Mouse (Mus musculus) forebrain, embryonic 12.5 days (tissue): Measurements from ENCODE around the gene Dll3. TPM values are rescaled to one million over a fixed set of nuclear protein-coding genes. Genes with fewer than 3 reads are reported as not detected.
A peak's percentile ranks its signal among the peaks of the same experiment; 100 is the strongest.

ENCODE experiments used
- ATAC-seq: fragments of 200-750 bp; cut with Nextera tagmentation; 2 replicates; pipeline ENCODE4 v1.8.0; 2017; ENCODE audit warnings: moderate TSS enrichment; ENCODE audit not compliant: low FRiP score
- H3K27ac ChIP-seq: fragments of 300-500 bp; sonication (generic); 2 replicates; pipeline ENCODE4 v1.5.1; 2016; ENCODE audit warnings: mild to moderate bottlenecking
- H3K27me3 ChIP-seq: fragments of 300-500 bp; sonication (generic); 2 replicates; pipeline ENCODE4 v1.6.1; 2016; ENCODE audit warnings: mild to moderate bottlenecking
- H3K36me3 ChIP-seq: fragments of 300-500 bp; sonication (generic); replicated peaks from 2 replicates; pipeline ENCODE4 v1.6.1; 2016; ENCODE audit warnings: mild to moderate bottlenecking
- H3K4me1 ChIP-seq: fragments of 300-500 bp; sonication (generic); 2 replicates; pipeline ENCODE4 v1.6.1; 2016
- H3K4me2 ChIP-seq: fragments of 300-500 bp; sonication (generic); 2 replicates; pipeline ENCODE4 v1.6.1; 2016; ENCODE audit warnings: mild to moderate bottlenecking, moderate library complexity
- H3K4me3 ChIP-seq: fragments of 300-500 bp; sonication (generic); replicated peaks from 2 replicates; pipeline ENCODE4 v1.5.1; 2016; ENCODE audit warnings: mild to moderate bottlenecking
- H3K9ac ChIP-seq: fragments of 300-500 bp; sonication (generic); 2 replicates; pipeline ENCODE4 v1.6.1; 2016; ENCODE audit warnings: mild to moderate bottlenecking
- H3K9me3 ChIP-seq: fragments of 300-500 bp; sonication (generic); 2 replicates; pipeline ENCODE4 v1.6.1; 2016
- WGBS: fragments of 180-500 bp; shearing (Covaris S2); methylation state at CpG from one replicate; pipeline ENCODE4 v1.1.7; 2016; 5-methylcytosine and 5-hydroxymethylcytosine counted together
- polyA plus RNA-seq: library from polyadenylated mRNA; unstranded; fragments of >200 nt; fragmentation: Nextera tagmentation; extraction: Ambion mirVana; gene quantifications from 2 replicates; pipeline ENCODE4 v1.2.1, GENCODE M21; 2016

Dll3 gene
- polyA plus RNA-seq, 1 experiment from 2014 or later: 42.9 TPM

- WGBS: 6% methylated on average over 43 of the region's 43 CpGs
- Histone ChIP-seq H3K4me1 (peaks cover 59% of the 10 kb centered on the region), H3K4me3 (peak overlapping the region; percentile 48), H3K36me3 (peaks cover 9% of the 10 kb centered on the region; the same call in 1 of the 2 replicates), H3K9me3 (no peaks in the 10 kb centered on the region), H3K9ac (peak overlapping the region; percentile 39; the same call in 1 of the 2 replicates), H3K27ac (peak overlapping the region; percentile 65), H3K4me2 (peak overlapping the region; percentile 55), H3K27me3 (peaks cover 76% of the 10 kb centered on the region)
- ATAC-seq: no peak
Measured at GRCm38 (mm10) chr7:28298837-28299625, 3.0 kb downstream of the Dll3 start.

GRCm38 (mm10) chr7:28294481-28294880, 7.6 kb downstream of the Dll3 start:
- peak overlapping the region; percentile 82 for H3K4me2 ChIP-seq
- no peaks in the 10 kb centered on the region for H3K9me3 ChIP-seq
- under 1% methylated on average over 61 of the region's 63 CpGs for WGBS
- no peak overlapping the region for H3K27ac ChIP-seq
- peaks cover 95% of the 10 kb centered on the region for H3K27me3 ChIP-seq
- ATAC-seq: peak; percentile 47
- H3K9ac ChIP-seq: peak overlapping the region; percentile 58
- peak overlapping the region; percentile 53 for H3K4me3 ChIP-seq
- H3K36me3 ChIP-seq: peaks cover 9% of the 10 kb centered on the region; the same call in 1 of the 2 replicates
- peaks cover 39% of the 10 kb centered on the region for H3K4me1 ChIP-seq

GRCm38 (mm10) chr7:28290638-28291590, 11.1 kb downstream of the Dll3 start, which contains the start of gene Selenov:
Gene Selenov, minus strand, starts transcription at chr7:28291186.
- 1% methylated on average over 51 of the region's 52 CpGs for WGBS
- H3K4me3 ChIP-seq: peak within 1 kb of the TSS; percentile 26
- H3K9ac ChIP-seq: no peak within 1 kb of the TSS
- H3K4me1 ChIP-seq: peaks cover 39% of the 10 kb centered on the region
- no peak within 1 kb of the TSS for H3K27ac ChIP-seq
- peak; percentile 36 for ATAC-seq
- no peaks in the 10 kb centered on the region for H3K9me3 ChIP-seq
- H3K36me3 ChIP-seq: no peaks in the 10 kb centered on the region
- H3K4me2 ChIP-seq: peak within 1 kb of the TSS; percentile 48
- H3K27me3 ChIP-seq: peaks cover 78% of the 10 kb centered on the region

- H3K36me3 ChIP-seq: no peaks in the 10 kb centered on the region
- H3K4me1 ChIP-seq: peaks cover 39% of the 10 kb centered on the region
- no peak overlapping the region for H3K9ac ChIP-seq
- peaks cover 70% of the 10 kb centered on the region for H3K27me3 ChIP-seq
- ATAC-seq: 0 out of 2 replicates have a peak, but pooled peaks have one; percentile 10
- under 1% methylated on average over 16 of the region's 18 CpGs for WGBS
- peak overlapping the region; percentile 26 for H3K4me3 ChIP-seq
- no peak overlapping the region for H3K27ac ChIP-seq
- no peaks in the 10 kb centered on the region for H3K9me3 ChIP-seq
- H3K4me2 ChIP-seq: peak overlapping the region; percentile 48
Measured at GRCm38 (mm10) chr7:28290165-28290564, 11.9 kb downstream of the Dll3 start.

GRCm38 (mm10) chr7:28280630-28281029, 21.4 kb downstream of the Dll3 start:
- no peak overlapping the region for H3K9ac ChIP-seq
- 82% methylated on average over 7 of the region's 7 CpGs for WGBS
- H3K4me2 ChIP-seq: no peak overlapping the region
- peaks cover 12% of the 10 kb centered on the region for H3K4me1 ChIP-seq
- H3K27ac ChIP-seq: no peak overlapping the region
- H3K9me3 ChIP-seq: no peaks in the 10 kb centered on the region
- no peak overlapping the region for H3K4me3 ChIP-seq
- H3K27me3 ChIP-seq: no peaks in the 10 kb centered on the region
- H3K36me3 ChIP-seq: no peaks in the 10 kb centered on the region
- ATAC-seq: no peak

GRCm38 (mm10) chr7:28278279-28278652, 23.8 kb downstream of the Dll3 start:
- Histone ChIP-seq H3K27me3 (no peaks in the 10 kb centered on the region), H3K9ac (peak overlapping the region; percentile 81), H3K4me2 (peak overlapping the region; percentile 70), H3K4me3 (peak overlapping the region; percentile 66), H3K36me3 (peaks cover under 1% of the 10 kb centered on the region), H3K27ac (peak overlapping the region; percentile 83; the same call in 1 of the 2 replicates), H3K9me3 (no peaks in the 10 kb centered on the region), H3K4me1 (peaks cover 12% of the 10 kb centered on the region)
- WGBS: 92% methylated on average over 7 of the region's 7 CpGs
- no peak; the same call in 1 of the 2 replicates for ATAC-seq

- Histone ChIP-seq H3K27ac (peak within 1 kb of the TSS; percentile 83), H3K4me2 (peak within 1 kb of the TSS; percentile 70), H3K36me3 (peaks cover 6% of the 10 kb centered on the region), H3K9ac (peak within 1 kb of the TSS; percentile 81), H3K9me3 (no peaks in the 10 kb centered on the region), H3K4me1 (peaks cover 12% of the 10 kb centered on the region), H3K4me3 (peak within 1 kb of the TSS; percentile 66), H3K27me3 (no peaks in the 10 kb centered on the region)
- peak; percentile 80 for ATAC-seq
- WGBS: 3% methylated on average over 68 of the region's 68 CpGs
Measured at GRCm38 (mm10) chr7:28277615-28278278, 24.3 kb downstream of the Dll3 start, which contains the start of gene Eid2b. Gene Eid2b, plus strand, starts transcription at chr7:28277739.

- peak; percentile 25; the same call in 1 of the 2 replicates for ATAC-seq
- Histone ChIP-seq H3K27me3 (no peaks in the 10 kb centered on the region), H3K9ac (no peak overlapping the region), H3K4me2 (no peak overlapping the region; the same call in 1 of the 2 replicates), H3K27ac (no peak overlapping the region), H3K4me1 (peaks cover 12% of the 10 kb centered on the region), H3K9me3 (no peaks in the 10 kb centered on the region), H3K36me3 (peaks cover 11% of the 10 kb centered on the region), H3K4me3 (no peak overlapping the region)
- 63% methylated on average over 8 of the region's 8 CpGs for WGBS
Measured at GRCm38 (mm10) chr7:28277237-28277614, 24.8 kb downstream of the Dll3 start.

GRCm38 (mm10) chr7:28271761-28272160, 30.3 kb downstream of the Dll3 start:
- H3K36me3 ChIP-seq: peaks cover 38% of the 10 kb centered on the region
- H3K9ac ChIP-seq: no peak overlapping the region
- no peak for ATAC-seq
- H3K4me1 ChIP-seq: peaks cover 15% of the 10 kb centered on the region
- H3K27ac ChIP-seq: no peak overlapping the region
- no peak overlapping the region for H3K4me3 ChIP-seq
- H3K27me3 ChIP-seq: no peaks in the 10 kb centered on the region
- 72% methylated on average over 3 of the region's 3 CpGs for WGBS
- 0 out of 2 replicates have a peak, but pooled peaks cover 4% of the 10 kb centered on the region for H3K9me3 ChIP-seq
- H3K4me2 ChIP-seq: no peak overlapping the region

GRCm38 (mm10) chr7:28269355-28269754, 32.7 kb downstream of the Dll3 start:
- Histone ChIP-seq H3K27me3 (no peaks in the 10 kb centered on the region), H3K36me3 (peaks cover 38% of the 10 kb centered on the region), H3K4me2 (no peak overlapping the region), H3K4me3 (no peak overlapping the region), H3K4me1 (peaks cover 15% of the 10 kb centered on the region), H3K9me3 (0 out of 2 replicates have a peak, but pooled peaks cover 4% of the 10 kb centered on the region), H3K9ac (no peak overlapping the region), H3K27ac (no peak overlapping the region)
- WGBS: 94% methylated on average over 12 of the region's 12 CpGs
- no peak for ATAC-seq

- Histone ChIP-seq H3K9ac (peak overlapping the region; percentile 98), H3K27me3 (no peaks in the 10 kb centered on the region), H3K9me3 (0 out of 2 replicates have a peak, but pooled peaks cover 4% of the 10 kb centered on the region), H3K36me3 (peaks cover 38% of the 10 kb centered on the region), H3K27ac (peak overlapping the region; percentile 94), H3K4me1 (peaks cover 15% of the 10 kb centered on the region), H3K4me3 (peak overlapping the region; percentile 95), H3K4me2 (peak overlapping the region; percentile 77)
- no peak for ATAC-seq
- 32% methylated on average over 16 of the region's 16 CpGs for WGBS
Measured at GRCm38 (mm10) chr7:28268576-28268975, 33.5 kb downstream of the Dll3 start.
